Mouse (Mus musculus): ENCODE measurements at regions not wholly inside any gene's neighbourhood (a gene's known extent, or its start where the extent isn't known, plus 50 kb on each side); places are given as distances from the start of the nearest gene placed in this dataset.

DNA sequence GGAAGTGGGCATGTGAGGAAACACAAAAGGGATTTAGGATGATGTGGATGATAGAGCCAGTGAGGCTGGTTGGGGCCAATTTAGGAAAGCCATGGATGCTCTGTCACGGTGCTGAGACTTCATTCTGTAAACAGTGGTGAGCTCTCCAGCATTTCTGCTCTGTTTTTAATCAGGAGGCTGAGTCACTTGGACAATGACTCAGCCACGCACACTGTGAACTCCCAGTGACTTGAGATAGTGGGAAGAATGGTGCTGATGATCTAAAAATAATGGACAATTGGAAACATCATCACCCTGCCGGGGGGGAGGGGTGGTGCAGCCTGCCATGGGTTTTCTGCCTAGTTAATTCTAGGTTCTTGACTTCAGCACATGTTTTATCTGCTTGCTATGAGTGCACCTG lies 156.3 kb downstream of the 4930564D02Rik start:
- DNase-seq (ENCODE audit: extremely low spot score, low read depth, low spot score) = no peak

DNA sequence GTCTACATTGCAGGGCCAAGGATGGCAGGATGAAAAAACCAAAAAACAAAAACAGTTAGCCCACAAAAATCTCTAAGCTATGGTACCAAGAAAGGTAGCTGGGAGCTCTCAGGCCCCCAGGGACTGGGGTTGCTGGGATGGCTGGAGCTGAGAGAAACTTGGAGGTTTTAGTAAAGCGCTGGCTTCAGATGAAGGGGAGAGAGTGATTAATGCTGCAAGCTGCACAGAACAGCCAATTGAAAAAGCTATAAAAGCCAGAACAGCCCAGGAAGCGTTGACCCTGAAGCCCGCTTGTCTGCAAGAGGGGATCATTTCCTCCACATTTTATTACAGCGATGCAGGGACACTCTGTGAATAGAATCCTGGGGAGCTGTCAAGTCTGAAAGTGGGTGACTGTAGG lies 157.0 kb downstream of the 4930564D02Rik start:
- no peak for DNase-seq (ENCODE audit: extremely low spot score, low read depth, low spot score)

DNA sequence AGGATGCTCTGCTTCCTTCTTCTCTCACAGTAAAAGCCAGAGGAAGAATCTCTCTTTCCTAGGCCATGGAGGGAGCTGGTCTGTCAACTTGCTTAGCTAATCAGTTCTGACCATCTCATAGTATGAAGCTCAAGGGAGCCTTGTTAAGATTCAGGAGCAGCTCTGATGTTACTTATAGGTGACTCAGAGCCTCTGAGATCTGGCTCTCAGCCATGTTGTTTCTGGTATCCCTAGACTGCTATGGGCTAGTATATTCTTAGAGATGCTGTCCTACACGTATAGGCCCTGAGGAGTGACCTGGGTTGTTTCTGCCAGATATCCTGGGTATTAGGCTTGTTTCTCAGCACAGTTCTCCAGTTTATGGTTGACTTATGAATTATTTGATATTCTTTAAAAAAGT lies 160.9 kb downstream of the 4930564D02Rik start:
- DNase-seq (ENCODE audit: extremely low spot score, low read depth, low spot score) = no peak

DNA sequence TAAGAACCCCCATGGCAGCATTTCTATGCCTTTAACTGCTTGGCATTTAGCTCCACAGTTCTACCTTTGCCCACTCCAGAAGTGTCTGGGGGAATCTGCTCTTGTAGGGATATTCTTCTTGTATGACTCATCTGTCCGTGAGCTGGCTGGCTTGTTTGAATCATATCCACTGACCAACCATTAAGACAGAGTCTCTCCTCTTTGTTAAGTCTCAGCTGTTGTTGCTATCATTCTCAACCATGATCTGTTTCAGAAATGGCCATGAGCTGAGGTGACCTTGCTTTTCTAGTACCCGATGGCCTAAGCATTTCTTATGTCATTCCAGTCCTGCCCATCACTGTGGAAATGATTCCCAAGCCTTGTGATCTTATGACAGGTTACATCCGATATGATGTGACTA lies 161.8 kb downstream of the 4930564D02Rik start:
- DNase-seq (ENCODE audit: extremely low spot score, low read depth, low spot score) = no peak

DNA sequence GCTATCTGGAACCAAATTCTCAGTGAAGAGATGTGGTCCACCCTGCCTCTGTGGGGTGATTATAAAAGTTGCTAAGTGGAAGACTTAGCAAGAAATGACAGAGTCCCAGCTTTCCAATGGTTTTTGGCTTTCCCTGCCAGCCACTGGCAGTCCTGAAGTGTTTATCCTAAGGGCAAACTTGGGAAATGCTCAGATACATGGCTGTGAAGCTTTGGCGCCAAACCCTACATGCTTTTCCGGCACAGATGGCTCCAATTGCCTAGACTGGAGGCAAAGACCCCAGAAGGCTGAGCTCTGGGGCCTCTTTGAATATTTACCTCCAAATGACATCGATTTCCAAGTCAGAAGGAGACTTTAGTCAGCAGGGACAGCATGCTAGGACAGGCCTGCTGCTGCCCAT lies 174.4 kb downstream of the 4930564D02Rik start:
- DNase-seq (ENCODE audit: extremely low spot score, low read depth, low spot score) = no peak

DNA sequence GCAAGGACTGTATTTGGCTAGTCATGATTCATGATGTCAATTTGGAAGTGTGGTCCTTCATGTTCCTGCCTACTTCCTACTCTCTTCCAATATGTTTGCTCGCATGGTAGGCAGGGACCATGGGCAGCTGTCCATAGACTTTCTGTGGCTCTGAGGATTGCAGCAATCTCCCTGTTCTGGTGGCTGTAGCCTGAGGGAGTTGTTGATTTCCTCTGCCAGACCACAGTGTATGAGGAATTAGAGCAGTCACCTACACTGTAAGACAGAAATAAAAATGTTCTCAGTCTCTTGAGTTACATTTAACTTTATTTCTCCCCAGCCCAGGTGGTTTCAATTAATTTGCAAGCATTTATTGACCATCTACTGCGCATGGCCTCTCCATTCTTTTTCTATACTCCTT lies 190.5 kb downstream of the 4930564D02Rik start:
- DNase-seq (ENCODE audit: extremely low spot score, low read depth, low spot score) = no peak

DNA sequence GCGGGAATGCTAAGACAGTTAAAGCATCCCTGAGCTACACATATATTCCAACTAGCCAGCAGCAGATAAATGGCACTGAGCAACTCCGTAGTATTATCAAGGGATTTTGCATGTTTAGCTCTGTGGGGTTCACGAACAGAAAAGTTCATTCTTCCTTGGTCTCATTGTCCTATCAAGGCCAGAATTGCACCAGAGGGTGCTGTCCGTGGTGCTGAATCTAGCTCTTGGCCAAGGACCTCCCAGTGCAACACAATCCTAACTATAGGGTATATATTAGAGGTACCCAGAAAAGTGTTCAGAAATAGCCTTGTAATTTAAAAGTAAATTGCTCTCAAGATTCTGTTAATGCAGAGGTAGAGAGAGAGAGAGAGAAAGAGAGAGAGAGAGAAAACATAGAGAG lies 176.9 kb upstream of the Kcnd3 start:
- peak; percentile 83 for DNase-seq (ENCODE audit: extremely low spot score, low read depth, low spot score)

DNA sequence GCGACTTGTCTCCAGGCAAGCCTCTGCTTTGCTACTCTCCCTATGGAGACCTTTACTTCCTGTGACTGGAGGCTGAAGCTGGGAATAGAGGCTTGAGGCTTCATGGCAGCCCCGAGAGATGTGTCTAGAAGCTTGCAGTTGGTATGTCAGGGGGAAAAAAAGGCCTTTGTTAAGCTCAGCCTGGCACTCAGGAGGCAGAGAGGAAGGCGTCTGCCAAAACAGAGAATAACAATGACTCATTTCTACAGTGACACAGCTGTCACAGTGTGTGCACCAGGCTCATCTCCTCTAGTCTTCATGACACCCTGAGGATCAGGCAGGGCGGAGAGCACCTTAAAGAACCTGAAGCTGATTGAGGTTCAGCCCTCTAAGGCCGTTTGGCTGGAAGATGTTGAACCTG lies 171.2 kb upstream of the Kcnd3 start:
- DNase-seq (ENCODE audit: extremely low spot score, low read depth, low spot score) = no peak

DNA sequence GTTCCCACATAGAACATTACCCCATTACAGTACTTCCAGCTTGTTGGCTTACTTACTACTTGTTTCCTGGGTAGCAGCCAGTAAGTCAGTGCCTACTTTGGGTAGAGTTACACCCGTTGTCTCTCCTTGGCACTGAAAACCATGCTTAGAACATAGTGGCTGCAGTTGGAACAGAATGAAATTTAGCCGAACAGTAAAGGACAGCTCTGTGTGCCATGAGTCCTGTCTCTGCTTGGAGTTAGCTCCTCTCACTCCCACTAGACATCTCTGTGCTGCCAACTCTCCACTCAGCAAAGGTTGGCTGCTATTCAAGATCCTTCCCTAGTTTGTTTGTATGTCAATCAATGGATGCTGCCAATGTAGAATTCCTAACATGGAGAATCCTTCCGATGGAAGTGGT lies 170.4 kb upstream of the Kcnd3 start:
- no peak for DNase-seq (ENCODE audit: extremely low spot score, low read depth, low spot score)

DNA sequence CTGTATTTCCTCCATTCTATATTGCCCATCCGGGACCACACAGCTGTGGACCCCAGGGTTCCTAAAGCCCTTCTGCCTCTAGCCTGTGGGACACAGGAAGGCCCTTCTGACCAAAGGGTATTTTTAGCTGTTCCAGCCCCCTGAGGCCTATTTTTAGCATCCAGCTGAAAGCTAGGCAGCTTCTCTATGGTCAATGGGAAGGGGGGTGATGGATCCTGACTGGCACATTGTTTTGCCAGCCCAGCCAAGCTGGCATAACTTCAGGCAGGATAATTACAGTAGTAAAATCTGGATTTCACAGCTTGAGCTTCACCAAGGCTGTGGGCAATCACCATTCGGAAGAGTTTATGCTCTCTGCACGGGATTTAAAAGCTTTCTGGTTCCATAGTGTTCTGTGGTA lies 153.9 kb upstream of the Kcnd3 start:
- DNase-seq (ENCODE audit: extremely low spot score, low read depth, low spot score) = no peak

DNA sequence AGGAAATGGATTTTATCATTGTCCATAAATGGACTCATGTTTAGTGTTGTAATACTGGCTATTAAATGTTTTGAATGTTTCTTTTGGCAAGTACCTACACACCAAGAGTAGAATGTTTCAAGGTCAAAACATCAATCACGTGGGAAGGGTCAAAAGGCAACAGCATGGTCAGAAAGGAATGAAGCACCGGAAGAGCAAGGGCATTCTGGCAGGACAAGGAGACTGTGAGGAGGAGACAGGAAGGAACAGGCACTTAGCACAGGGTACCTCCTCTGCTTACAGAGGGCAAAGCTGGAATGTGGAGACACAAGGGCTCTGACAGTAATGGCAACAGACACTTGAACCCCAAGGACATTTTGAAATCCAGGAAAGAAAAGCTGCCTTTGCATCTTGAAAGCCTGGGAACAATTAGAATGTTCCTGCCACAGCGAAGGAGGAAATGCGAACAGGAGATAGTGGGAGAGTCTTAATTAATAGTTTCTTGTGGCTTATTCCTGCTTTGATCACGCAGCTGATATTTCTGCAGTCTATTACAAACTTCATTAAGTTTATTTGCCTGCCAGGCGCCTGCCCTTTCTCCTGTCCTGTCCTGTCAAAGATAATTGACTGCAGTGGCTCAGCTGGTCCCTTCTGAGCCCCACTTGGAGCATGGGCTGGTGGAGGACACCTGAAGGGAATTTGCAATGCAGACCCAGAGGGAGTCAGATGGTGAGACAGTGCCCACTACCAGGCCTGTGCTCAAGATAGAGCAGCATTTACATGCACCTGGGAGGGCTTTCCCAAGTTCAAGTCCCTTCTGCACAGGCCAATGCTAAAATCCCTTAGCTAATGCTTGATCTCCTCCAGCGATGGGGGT lies 151.2 kb upstream of the Kcnd3 start:
- no peak for DNase-seq (ENCODE audit: extremely low spot score, low read depth, low spot score)

DNA sequence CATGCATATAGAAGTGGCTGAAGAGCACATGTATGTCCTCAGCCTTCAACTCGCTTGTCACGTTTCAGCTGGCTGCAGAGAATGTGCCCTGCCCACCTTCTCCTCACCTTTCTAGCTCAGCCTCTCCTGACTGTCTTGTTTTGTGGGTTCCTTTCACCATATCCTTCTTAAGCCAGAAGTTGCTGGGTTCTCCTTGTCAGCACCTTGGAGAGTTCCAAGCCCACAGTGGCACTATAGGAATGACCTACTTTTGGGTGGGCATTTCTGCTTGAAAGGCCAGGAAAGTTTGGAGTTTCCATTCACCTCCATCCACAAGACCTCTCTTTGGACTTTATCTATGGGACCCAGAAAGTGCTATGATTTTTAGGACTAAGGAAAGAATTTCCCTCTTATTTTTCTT lies 144.5 kb upstream of the Kcnd3 start:
- DNase-seq (ENCODE audit: extremely low spot score, low read depth, low spot score) = peak; percentile 42

DNA sequence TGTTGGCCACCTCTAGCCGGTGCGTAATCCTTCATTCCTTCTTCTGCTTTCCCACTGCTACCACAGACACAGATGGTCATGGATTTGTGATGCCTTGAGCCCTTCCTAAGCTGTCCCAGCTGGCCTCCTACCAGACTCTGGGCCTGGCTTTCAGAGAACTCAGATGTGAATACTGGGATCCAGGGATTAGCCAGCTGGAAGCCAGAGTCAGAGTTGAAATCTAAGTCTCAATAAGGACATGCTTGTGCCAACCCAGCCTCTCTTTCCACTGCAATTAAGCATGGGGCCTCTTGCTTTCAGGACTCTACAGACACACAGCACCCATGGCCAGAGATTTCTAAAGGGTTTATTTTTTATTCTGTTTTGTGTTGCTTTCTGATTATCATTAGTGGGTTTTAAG lies 143.1 kb upstream of the Kcnd3 start:
- no peak for DNase-seq (ENCODE audit: extremely low spot score, low read depth, low spot score)

DNA sequence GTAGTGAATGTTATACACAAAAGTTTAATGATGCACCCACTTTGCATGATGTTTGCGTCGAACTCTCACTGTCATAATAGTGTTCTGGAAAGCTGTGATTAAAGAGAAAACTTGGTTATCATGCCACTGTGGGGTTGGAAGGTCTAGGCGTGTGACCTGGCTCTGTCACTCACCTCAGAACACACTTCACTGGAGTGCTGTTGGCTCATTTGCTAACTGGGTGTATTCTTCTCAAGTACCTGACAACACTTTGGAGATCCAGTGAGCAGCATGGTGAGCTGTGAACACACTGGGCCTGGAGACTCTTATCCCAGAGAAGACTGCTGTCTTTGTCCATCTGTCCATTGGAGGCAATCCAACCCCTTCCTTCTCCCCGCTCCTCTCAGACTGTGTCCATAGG lies 98.9 kb upstream of the Kcnd3 start:
- DNase-seq (ENCODE audit: extremely low spot score, low read depth, low spot score) = no peak

DNA sequence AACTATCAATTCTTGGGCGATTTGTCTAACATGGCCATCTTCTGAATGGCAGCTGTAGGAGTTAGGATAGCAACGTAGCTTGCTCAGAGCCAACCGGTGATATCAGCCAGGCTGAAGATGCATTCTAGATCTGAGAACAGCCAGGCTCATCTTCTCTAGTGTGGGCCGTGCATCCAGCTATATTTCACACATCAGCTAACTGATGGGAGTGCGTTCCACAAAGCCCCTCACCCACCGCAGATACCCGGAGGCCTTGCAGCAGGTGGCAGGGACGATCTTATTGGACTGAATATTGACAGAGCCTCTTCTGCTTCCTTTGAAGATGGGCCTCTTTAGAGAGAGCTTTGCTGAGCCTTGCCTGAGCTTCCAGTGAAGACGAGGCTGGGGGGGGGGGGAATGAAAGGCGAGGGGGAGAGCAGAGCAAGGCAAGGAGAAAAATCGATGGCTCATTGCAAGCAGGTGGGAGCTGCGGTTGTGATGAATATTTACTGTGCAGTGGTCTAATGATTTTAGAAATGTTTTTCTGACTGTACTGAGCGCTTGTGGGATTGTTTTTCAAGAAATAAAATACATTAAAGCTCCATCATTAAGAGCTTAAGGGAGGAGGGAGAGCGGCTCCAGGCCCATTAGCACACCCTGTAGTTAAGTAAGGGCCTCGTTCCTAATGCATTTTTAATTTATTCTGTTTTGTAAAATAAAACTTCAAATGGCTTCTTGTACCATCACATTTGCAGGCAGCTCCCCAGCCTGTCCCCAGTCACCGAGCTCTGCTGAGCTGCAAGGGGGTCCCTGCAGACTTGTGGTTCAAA lies 97.8 kb upstream of the Kcnd3 start:
- no peak for DNase-seq (ENCODE audit: extremely low spot score, low read depth, low spot score)

DNA sequence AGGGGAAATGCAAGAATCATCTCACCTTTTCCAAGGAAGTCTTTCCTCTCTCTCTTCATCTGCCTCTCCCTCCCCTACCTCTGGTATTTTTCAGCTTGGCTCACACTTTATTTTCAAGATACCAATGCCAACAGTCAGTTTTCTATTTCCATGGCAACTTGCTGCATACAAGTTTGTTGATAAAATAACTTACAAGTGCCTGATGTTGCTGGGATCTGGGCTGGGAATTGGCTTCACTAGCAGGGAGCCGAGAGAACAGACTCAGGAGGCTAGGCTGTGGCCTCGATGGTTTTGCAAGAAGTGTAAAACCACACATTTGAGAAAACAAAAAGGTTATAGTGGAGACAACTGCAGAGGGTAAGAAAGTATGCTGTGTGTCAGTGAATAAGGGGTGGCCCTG lies 94.6 kb upstream of the Kcnd3 start:
- no peak for DNase-seq (ENCODE audit: extremely low spot score, low read depth, low spot score)

DNA sequence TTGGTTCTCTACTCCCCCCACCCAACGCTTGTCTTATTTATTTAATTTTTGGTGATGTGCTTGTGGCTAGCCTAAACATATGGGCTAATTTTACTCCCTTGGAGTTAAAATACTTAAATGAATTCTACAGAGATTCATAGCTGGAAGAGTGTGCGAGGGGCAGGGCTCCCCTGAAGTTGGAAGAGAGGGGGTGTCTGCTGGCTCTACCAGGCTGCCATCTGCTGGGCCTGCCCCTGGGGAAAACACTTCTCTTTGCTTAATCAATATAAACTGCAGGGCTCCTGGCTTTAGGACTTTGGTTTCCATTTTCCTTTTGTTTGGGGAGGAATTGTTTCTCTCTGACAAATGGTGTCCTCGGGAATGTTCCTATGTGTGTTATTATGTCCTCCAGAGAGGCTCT lies 92.5 kb upstream of the Kcnd3 start:
- no peak for DNase-seq (ENCODE audit: extremely low spot score, low read depth, low spot score)

DNA sequence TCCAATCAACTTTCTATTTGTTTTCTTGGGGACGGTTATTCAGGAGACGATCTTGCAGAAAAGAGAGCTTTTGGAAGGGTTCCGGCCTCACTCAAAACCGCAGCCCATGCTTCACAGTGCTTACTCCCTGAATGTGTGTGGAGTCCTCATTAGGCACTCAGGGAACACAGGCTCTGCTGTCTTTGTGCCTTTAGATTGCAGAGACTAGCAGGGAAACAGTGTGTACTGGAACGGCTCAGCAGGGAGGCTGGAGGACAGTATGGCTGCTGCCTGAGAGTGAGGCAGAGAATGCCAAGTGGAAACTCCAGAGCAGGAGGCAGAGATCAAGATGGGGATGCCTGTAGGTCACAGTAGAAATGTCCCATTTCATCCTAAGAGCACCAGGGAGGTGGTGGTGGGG lies 87.4 kb upstream of the Kcnd3 start:
- DNase-seq (ENCODE audit: extremely low spot score, low read depth, low spot score) = no peak

DNA sequence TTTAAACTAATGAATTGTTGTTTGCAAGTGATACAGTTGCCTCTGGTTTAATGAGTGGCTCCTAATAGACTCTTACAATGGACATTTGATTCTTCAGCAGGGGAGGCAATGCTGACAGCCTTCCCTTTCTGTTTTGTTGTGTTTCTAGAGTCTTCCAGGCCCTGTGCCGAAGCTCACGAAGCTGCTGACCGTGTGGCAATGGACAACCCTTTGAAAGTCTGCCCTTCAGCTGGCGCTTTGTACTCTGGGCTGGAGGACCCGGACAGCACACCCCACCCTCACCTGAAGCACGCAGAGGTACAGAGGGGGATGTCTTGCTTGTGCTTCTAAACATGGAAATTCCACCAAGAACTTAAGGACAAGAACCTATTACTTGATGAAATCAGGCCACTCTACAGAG lies 85.3 kb upstream of the Kcnd3 start:
- DNase-seq (ENCODE audit: extremely low spot score, low read depth, low spot score) = no peak

DNA sequence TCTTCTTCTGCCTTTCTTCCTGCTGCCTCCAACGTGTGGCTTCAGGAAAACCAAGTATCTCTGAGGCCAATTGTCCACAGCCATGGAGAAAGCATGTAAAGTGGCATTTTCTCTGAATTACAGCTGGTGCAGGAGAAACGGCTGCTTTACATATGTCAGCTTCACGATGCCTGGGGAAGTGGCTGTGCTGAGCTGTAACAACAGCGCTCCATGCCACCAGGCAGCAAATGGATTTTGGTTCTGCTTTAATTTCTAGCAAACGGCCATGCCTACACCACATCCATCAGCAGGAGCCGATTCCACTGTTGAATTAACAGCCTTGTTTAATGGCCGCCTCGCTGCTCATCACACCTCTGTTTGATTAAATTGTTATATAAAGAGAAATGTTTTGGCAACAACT lies 84.2 kb upstream of the Kcnd3 start:
- no peak for DNase-seq (ENCODE audit: extremely low spot score, low read depth, low spot score)

DNA sequence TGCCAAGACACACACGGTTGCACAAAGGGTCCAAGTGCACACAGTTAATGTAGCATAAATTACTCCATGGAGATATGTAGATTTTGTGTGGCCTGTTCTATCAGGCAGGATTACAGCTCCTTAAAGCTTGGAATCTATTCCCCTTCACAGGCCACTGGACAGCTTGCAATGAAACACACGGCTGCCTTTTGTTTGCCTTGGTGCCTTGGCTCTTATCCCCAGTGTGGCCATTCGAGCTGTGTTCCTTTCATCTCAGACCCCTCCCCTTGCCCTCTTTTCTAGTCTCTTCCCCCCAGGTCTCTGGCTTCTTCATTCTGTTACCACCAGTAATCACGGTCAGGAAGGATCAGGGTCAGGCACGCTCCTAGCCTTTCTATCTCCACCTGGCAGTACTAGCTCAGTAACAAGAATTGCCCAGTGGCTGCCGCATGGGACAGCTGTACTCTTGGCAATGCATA lies 79.7 kb upstream of the Kcnd3 start:
- no peak for DNase-seq (ENCODE audit: extremely low spot score, low read depth, low spot score)

DNA sequence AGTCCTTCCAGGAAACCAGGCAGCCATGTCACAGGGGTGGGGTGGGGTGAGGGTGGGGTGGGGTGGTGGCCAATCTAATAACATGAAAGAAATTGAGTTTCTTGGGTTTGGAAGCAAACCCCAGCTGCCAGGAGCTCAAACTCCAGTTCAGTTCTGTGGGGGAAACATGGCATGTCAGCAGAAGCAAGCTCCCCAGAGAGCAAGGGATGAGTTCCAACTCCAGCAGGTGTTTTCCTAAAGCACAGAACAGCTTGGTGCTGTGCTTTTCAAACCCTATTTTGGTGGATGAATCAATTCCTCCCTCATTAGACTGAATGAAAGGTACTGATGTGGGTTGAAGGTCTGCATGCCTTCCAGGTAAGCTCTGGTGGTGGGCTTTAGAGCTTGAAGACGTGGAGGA lies 77.8 kb upstream of the Kcnd3 start:
- no peak for DNase-seq (ENCODE audit: extremely low spot score, low read depth, low spot score)

Measured in hindlimb bud, embryonic 11.5 days (tissue).